Mouse (Mus musculus) c-Kit-negative CD71-positive TER-119-positive erythroid progenitor cells, embryonic 14.5 days (primary cell): ENCODE measurements around the gene Ssc4d.

Source experiments
- DNase-seq: peaks from one replicate; pipeline ENCODE4 v3.0.0-alpha.2; 2013; ENCODE audit warnings: low read depth, low spot score

The Ssc4d gene

DNA sequence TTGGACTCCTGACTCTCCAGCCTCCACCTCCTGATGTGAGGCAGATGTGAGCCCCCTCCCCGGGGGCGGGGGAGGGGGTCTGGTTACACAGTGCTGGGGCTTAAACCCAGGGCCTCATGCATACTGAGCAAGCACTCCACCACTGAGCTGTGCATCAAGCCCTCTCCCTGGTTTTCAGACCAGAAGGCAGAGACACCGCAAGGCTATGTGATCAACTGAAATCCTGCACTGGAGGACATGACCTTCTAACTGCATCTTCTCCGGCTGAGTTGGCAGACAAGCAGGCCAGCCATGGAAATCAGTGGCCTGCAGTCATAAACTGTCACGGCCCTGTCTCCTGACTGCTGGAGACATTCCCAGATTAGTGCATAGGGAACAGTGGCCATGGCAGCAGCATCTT is 33.7 kb downstream of the Ssc4d start:
- no peak for DNase-seq

DNA sequence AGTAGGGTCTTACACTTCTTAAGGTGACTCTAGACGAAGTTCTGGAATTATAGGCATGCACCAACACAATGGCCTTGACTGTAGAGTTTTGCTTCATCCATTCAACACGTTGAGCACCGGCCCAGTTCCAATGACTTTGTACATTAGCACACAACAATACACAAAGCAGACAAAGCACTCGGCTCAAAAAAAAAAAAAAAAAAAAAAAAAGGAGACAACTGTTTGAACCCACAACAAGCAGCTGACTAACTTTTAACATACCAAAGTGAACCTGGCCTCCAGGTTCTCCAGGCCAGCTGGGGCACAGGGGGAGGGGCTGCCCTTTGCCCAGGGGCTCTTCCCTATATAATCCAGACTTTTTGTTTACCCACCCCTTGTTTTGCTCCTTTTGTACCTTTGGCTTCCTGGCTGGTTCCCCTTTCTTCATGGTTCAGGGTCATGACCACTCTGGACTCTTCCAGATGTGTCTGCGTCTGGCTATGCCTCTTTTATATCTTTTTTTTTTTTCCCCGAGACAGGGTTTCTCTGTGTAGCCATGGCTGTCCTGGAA is 38.6 kb downstream of the Ssc4d start:
- DNase-seq = no peak

DNA sequence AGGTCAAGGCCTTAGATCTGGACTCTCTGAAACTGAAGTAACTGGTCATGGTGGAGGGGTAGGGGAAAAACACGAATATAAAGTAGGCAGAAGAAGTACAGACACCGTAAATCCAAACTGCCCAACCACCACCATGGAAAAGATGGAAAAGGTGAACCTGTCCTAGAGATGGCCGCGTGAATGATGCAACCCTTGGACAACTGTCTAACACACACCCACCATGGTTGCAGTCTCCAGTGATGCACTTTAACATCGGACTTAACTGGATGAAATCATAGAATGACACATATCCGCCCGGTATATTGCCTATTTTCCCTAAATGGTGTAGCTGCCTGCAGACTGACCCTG is 39.2 kb downstream of the Ssc4d start:
- DNase-seq = no peak

DNA sequence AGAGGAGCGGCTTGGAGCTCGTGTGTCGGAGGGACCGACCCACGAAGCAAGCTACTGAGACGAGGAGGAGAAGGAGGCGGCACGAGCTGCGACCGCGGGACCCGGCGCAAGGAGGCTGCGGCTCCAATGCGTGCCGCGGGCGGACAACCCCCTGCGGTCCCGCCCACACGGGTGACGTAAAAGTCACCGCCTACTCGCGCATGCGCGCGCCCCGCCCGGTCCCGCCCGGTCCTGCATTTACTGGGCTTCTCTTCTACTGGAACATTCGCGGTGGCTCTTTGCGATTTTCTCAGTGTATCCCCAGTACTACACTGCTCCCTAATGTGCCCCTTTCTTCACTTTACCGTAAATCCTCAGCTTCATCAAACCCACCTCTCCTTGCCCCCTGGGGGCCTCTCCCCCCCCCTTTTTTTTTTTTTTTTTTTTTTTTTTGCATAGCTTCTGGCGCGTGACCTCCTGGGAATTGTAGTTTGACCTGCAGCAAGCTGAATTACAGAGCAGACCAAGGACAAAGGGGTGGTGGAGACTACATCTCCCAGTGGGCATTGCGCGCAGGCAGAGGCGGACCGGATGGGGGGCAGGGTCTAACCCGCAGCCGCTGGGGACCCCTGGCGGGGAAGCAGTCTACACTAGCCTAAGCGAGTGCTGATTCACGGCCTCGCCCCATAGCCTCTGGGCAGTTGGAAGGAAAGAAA is 39.7 kb downstream of the Ssc4d start, which contains the start of gene Ywhag:
Gene Ywhag, minus strand, starts transcription at position 136 of the 695 bp plus-strand sequence.
- DNase-seq = peak; percentile 93

DNA sequence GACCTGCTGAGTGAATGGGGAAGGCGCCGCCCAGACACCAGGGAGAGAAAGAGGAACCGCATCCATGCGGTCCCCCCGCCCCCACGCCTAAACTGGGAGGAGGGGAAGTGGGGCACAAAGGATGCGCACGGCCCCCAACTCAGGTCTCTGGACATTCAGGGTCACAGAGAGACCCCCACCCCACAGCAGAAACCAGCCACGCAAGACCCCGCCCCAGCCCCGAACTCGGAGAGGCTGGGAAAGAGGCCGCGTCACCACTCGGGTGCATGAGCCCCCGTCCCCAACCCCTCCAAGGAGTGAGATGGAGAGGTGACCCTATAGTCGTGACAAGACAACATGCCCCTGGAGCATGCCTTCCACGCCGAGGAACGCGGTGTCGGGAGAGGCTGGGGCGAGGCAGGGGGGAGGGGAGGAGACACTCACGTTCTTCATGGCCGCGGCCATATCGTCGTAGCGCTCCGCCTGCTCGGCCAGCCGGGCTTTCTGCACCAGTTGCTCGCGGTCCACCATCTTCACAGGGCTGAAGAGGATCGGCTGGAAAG is 40.4 kb downstream of the Ssc4d start:
- DNase-seq = peak; percentile 22

DNA sequence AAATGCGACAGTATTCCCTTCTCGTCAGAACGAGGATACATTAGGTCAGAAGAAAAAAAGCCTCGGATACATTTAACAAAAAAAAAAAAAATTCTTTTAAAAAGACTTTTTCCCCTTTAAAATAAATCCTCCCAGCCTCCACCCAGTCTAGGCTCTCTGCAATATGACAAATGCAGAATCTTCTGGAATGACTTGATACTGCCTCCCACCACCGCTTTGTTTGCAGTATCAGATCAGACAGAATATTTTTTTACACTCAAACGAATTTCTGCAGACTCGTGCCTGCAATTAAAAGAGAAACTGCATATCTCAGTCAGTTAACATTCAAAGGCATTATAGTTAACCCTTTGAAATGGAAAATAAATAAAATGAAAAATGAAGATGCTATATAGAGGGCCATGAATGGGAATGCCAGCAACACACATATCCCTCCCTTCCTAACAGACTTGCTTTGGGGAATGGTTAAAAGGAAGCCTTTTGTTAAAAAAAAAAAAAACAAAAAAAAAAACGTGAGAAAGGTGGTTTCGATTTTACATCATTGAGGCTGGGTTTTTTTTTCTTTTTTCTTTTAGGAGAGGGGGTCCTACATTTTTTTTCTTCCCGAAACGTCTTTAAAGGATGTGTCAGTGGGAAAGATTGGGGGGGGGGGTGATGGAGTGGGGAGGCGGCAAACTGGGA is 41.0 kb downstream of the Ssc4d start:
- DNase-seq = no peak

DNA sequence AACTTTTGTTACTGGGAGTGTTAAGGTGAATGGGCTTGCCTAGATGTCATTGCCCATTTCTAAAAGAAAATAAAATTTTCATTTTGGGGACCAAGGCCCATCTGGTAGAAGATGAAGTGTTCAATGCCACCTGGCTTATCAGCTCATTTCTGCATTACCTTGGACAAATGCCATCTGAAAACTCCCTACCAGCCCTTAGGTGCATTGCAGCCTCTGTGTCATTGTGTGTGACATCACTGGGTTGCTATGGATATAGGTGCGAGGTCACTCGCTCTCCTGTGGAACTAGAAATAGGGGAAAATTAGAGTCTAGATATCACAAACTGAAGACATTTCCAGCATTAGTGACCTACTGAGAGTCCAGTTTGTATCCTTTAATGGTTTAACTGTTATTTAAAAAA is 42.0 kb downstream of the Ssc4d start:
- no peak for DNase-seq

DNA sequence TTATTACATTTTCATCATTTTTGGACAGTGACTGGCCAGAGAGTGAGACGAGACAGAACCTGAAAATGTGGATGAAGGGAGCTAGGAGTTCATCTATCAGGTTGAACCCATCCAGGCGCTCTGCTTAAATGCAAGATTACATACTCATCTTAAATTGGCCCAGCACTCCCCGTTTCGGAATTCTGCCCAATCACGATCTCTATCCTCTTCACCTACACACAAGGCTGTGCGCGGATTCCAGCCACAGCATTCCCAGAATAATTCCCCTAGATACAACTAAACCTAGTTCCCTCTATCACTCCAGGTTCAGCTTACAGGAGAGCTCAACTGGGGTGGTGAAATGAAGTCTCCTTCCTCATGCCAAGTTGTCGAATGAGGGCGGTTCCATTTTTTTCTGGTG is 42.8 kb downstream of the Ssc4d start:
- DNase-seq = no peak

DNA sequence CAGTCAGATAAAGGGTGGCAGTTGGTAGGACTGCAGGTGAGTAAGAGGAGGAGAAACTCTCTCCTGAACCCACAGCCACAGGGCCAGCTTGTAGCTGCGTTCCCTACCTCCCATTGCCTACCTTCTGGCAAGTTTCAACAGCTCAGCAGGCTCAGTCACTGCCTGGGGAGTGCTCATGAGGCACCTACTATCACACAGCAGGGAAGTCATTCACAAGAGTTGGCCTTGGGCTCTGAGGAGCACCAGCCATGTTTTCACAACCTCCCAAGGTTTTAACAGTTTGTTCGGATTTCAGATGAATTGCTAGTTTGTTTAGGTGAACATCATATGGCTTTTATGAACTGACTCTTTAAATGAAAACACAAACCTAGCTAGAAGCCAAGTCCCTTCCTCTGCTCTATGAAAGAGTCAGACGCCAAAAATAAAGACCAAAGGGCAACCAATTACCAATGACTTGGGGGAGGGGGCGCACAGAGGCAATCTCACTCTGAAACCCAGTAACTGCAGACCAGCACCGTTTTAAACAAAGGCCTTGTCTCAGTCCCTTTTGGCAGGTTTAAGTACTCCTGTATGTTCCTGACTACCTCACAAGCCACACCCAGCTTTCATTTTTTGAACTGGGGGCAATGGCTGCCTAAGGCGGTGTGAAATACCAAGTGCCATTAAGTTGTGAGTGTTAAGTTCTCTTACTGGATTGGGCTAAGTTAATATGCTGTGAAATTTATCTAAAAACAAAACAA is 44.5 kb downstream of the Ssc4d start:
- no peak for DNase-seq

DNA sequence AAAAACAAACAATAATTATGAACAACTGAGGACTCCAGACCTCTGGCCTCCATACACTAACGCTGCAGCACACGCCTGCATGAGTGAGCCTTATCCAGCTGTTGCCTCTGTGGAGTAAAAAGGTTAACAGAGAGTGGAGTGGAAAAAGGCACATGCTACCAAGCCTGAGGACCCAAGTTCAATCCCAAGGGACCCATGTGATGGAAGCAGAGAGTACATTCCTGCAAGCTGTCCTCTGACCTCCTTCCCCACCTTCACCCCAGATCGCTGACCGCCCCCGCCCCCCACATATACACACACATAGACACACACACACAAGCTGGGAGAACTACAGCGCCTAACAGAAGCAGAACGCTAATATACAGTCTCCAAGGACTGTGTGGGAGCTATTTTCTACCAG is 50.4 kb downstream of the Ssc4d start:
- no peak for DNase-seq

DNA sequence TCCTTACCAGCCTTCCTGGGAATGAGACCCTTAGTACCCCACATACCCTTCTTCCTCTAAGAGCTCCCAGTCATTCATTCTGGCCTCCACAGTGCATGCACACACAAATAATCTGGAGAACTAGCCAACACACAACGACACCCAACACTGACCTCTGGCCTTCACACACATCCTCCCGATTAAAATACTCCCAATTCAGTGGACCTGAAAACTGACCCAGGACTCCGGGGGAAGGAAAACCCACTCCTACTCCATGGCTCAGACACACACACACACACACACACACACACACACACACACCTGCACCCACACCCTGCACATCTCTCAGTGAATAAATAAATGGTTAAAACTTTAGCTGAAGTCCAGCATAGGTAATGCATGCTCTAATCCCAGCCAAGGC is 54.4 kb downstream of the Ssc4d start:
- no peak for DNase-seq

DNA sequence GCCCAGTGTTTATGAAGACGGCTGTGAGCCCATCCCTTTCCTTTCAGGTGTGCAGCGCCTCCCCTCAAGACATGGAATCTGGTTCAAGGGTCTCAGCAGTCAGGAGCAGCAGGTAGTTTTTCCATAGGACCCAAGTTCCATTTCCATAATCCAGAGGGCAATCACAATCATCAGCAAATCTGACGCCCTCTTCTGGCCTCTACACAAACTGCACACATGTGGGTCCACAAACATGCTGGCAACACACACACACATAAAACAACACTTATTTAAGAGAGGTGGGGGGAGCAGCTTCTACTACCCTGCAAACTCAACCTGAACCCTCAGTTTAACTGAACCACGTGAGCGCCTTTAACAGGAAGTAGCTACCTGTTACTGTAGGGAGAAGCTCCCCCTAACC is 55.7 kb downstream of the Ssc4d start:
- DNase-seq = no peak

DNA sequence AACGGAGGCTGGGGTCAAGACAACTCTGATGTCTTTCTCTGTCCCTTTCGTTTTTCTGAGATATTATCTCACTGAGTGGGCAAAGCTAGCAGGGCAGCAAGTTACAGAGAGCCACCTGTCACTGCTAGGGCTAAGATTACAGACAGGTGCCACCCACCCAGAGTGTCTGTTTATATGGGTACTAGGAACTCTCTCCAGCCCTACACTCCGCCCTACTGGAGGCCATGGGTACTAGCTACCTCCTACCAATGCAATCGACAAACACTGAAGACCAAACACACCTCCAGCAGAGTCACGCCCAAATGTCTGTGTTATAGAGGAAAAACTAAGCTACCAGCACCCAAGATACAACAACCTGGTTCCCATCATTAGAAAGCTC is 56.3 kb downstream of the Ssc4d start:
- no peak for DNase-seq

DNA sequence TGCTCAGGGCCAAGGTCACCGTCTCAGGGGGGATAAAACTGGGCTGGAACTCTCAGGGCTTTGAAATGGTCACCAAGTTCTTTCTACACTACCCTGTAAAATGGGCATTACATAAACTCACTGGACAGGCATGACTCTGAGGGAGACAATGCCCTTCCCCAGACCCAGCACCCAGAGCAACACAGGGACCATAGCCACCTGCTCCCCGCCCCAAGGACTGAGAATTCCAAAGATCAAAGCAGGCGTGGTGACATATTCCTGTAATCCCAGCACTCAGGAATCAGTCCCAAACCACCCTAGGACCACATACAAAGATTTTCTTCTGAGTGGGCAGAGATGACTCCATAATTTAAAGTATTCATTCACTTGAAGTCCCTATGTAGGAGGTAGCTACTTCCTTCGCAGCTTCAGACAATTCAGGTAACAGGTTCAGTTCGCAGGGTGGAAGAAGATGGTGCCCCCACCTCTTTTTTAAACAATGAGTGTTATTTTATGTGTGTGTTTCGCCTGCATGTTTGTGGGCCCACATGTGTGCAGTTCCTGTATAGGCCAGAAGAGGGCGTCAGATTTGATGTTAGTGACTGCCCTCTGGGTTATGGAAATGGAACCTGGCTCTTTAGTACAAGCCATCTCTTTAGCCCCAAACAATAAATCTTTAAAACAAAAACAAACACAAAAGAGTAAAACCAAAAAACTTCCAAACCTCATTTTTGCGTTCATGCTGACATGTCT is 56.8 kb downstream of the Ssc4d start:
- DNase-seq = no peak

DNA sequence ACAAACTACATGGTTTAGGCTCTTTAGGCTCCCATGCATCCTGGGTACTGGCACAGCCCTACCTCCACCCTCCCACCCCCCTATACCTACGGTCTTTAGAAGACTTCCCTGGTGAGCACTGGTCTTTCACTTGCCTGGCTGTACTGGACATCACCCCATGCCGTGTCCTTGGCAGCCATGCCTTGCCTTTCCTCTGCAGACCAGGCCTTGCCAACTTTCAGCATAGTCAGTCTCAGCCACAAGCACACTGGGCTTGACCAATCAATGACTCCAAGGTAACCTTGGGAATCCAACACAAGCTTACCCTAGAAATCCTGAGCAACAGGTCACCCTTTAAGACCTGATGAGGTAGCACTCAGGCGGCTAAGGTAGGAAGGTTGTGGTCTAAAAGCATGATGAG is 57.7 kb downstream of the Ssc4d start:
- DNase-seq = no peak

DNA sequence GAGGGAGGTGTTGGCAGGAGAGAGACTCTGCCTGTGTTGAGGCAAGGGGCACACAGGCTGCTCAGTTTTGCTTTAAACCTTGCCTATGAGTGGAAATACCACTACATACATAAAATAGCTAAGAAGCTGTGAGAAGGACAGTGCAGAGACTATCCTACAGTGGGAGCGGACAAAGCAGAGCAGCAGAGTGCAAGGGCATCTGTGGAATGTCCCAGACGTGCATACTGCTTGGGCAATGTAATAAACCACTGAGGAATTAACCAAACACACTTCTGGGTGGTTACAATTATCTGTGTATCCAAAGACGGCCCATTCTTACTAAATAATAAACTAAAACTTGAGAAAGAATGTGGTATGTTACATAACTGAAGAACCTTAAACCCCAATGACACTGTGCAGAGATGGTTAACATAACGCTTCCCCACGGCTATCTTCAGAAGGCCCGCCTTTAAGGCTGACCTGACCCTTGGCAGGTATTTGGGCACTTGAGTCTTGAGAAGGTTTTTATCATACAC is 58.2 kb downstream of the Ssc4d start:
- DNase-seq = no peak

DNA sequence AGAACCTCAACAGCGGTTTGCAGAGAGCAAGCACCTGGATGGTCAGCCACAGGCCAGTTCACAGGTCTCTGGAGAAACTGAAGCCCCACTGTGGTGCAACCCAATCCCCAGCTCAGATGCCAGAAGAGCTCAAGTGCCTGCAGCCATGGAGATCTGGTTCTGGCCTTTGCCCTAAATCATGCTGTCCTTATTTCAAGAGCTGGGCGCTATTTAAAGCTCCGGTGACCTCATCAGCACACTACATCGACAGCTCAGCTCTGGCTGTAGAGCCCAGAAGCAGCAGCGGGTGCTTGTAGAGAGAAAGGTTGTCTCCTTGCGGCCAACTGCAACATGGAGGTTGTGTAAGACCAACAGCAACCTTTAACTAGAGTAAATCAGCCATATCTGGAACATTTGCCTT is 60.2 kb downstream of the Ssc4d start:
- DNase-seq = no peak

DNA sequence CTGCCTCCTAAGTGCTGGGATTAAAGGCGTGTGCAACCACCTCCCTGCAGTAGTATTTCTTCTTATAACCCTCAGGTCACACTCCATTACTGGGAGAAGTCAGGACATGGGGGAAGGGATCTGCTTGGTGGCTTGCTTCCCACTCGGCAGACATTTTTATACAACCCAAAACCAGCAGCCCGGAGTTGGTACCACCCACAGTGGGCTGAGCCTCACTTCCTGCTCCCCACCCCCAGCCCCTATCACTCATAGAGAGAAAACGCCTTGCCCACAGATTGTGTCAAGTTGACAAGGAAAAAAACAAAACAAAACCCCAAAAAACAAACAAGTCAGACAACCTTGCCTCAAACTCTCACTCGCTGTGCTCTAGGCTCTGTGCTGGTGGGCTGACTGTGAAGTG is 61.1 kb downstream of the Ssc4d start:
- no peak for DNase-seq

DNA sequence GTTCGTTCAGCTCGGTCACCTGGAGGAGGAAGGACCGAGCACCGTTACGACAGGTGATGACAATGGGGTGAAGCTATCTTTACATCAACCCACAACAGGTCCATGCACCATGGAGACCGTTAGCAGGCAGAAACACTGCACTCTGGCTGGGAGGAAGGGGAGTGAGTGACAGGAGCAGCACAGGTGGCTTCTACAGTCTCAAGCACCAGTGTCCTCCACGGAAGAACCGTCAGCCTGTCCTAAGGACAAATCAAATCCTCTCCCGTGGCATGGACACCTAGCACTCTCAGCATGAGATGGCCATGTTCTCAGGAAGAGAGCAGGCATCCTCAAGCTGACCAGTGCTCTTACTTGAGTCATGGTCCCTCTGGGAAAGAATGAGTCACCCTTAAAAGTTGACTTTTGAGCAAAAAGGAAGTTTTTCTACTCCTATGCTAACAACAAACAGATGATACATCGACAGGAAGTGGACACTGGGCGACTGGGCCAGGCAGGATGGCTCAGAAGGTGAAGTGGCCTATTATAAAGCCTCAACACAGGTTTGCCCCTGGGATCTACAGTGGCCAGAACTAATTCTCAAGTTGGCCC is 62.6 kb downstream of the Ssc4d start:
- no peak for DNase-seq

DNA sequence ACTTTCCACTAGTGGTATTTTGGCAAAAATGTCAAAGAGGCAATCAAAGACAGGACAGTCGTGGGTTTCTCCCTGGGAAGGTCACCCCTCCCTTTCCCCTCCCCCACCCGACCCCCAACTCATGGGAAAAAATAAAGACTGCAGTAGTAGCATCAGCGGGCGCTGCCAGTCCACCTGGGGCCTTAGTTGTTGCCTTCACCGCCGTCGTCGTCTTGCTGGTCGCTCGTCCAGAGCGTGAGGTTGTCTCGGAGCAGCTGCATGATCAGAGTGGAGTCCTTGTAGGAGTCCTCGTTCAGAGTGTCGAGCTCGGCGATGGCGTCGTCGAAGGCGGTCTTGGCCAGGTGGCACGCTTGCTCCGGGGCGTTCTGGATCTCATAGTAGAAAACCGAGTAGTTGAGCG is 63.5 kb downstream of the Ssc4d start:
- no peak for DNase-seq
